Mouse (Mus musculus): ENCODE data around the gene Mecom. TPM values are rescaled to one million over a fixed set of nuclear protein-coding genes. Genes with fewer than 3 reads are reported as not detected.

The Mecom gene
- total RNA-seq, 2 experiments from 2014 or later: 2.4 to 3.1 TPM

DNA sequence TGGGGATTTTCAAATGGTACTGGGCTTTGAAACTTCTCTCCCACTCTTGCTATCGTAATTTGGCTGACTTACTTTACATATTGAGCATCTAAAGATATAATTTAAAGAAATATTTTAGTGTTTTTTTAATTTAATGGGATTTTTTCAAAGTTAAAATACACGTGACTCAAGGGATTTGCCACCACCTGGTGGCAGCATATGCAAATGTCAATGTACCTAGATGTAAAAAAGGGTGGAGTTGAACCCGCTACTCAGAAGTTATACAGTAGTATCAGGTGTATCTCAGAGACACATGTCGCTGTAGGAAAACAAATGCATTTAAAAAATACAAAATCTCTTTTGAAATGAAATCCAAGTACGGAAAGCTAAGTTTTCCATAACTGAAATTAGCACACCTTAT lies 387.5 kb downstream of the Mecom start:
- DNase-seq (ENCODE audit: low spot score in 2 of 2): no peak

DNA sequence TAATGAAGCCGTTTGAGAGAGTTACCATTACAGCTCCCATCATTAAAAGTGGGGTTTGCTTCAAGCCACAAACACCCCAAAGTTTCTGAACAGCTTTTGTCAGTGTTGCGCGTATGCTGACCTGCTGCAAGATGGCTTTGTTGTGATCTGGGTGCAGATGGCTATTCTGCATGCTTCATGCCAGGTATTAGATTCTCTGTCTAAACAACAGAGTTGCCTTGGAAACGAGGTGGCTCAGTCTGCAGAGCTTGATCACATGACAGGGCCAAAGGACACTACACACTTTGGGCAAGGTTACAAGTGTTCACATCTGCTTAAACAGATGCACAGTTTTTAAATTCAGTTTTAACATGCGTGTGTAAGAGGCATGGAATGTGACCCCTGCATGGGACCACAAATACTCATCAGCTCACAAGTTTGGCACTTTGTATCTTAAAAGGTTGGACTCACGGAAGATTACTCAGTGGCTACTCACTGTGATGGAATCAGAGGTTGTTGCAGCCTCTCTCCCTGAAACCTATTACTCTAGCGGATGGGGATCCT lies 390.6 kb downstream of the Mecom start:
- no peak for DNase-seq (ENCODE audit: low spot score in 2 of 2)

DNA sequence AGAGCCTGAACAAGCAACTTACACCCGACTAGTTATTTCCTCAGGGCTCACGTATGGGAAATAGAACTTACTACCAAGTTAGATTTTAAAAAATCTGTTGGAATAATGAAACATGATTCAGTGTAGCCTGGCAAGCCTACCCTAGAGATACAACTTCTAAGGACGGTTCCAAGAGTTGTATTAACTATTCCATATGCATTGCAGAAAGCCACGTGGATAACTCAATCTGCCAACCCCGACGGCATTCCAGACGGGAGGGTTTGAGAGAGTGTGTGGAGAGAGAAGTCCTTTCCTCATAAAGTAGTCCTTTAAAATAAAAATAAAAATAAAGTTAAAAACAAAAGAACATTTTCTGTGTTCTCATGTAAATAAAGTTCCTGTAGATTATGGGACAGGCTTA lies 393.4 kb downstream of the Mecom start:
- DNase-seq (ENCODE audit: low spot score in 2 of 2): no peak

DNA sequence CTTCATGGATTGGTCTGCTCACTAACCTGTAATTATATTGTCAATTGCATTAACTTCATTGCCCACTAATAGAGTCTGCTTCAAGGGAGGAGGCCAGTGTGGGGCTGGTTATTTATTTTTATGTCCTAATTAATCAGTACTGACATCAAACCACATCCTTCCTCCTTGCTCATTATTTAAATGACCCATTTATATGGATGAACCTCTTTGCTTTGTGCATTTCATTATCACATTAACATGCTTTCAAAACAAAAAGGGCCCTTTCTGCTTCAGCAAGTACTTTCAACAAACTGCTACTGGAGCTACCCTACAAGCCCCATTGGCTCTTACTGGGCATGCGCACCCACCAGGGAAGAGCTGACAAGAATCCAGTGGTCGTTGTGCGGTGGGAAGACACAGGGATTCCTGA lies 393.9 kb downstream of the Mecom start:
- DNase-seq (ENCODE audit: low spot score in 2 of 2): no peak

DNA sequence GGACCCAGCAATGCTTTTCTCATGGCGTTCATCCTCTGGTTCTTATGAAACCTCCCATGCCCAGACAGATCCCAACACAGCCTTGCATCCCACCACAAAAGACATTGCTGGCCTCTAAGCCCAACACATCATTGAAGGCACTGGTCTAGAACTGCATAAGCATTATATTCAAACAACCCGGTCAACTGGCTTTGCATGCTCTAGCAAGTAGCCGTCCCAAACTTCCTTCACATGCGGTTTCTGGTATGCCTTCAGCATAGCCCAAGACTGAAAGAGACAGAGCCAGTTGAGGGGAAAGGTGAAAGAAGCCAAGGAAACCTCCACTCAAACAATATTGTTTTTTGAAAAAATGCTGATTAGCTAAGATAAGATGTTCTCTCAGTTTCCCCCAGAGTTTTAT lies 397.7 kb downstream of the Mecom start:
- DNase-seq (ENCODE audit: low spot score in 2 of 2): no peak

DNA sequence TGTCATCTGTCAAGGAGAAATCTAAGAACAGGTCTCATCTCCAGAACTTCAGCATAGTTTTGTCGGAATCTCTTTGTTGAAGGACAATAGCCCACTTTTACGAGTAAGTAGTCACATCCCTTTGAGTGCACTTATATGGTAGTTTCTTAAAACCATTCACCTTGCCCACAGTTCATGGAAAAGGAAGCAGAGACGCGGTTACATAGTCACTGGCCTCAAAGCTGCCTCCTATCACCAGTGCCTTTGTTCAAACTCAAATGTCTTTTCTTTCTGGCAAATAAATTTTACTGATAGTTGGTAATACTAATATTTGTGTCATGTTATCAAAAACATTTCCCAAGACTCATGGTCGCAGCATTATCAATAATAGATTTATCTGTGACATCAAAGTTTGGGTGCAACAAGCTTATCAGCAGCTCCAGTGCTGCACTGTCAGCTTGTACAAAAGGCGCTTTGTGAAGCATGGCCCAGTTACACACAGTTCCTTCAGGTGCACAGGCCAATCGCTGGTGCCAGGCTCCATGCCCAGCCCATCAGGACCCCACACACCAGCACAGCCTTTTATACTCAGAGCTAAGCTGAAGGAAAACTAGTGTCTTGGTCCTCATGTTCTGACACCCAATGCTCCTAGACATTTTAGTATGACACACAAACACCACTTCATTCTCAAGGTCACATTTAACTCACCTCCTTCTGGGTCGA lies 399.3 kb downstream of the Mecom start:
- DNase-seq (ENCODE audit: low spot score in 2 of 2): no peak

DNA sequence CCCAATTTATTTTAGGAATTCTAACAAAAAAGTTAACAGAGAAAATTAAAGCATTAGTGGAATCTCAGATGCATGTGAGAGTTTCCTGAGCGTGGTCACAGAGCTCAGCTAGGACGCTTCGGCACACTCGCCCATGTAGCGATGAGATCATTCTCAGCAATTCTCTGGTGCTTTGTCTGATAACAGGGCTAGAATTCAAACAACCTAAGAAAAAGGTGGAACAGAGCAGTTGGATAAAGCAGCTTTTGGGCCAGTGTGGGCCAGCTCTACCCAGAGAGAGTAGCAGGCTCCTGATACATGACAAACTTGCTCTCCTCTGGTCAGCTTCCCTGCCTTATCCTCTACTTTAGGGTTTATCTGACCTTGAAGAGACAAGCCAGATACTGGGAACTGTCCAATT lies 402.8 kb downstream of the Mecom start:
- no peak for DNase-seq (ENCODE audit: low spot score in 2 of 2)

DNA sequence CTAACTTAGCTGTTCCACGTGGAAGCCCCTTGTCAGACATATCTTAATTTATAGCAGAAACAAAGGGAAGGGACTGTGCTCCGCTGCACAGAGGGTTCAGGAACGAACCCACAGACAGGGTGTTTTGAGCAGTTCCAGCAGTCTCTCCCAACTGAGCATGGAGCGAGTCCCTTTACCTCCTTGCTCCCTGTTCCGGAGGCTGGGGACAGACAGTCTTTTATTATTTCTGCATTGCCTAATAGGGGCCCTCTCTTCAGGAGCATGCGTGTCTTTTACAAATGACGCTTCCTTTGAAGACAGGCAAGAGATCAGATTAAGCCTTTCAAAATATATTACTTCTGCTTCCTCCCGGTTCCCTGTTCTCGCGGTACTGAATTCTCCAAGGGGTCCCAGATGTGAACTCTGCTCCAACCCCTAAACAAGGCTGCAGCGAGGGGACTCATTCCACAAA lies 403.8 kb downstream of the Mecom start:
- no peak for DNase-seq (ENCODE audit: low spot score in 2 of 2)

DNA sequence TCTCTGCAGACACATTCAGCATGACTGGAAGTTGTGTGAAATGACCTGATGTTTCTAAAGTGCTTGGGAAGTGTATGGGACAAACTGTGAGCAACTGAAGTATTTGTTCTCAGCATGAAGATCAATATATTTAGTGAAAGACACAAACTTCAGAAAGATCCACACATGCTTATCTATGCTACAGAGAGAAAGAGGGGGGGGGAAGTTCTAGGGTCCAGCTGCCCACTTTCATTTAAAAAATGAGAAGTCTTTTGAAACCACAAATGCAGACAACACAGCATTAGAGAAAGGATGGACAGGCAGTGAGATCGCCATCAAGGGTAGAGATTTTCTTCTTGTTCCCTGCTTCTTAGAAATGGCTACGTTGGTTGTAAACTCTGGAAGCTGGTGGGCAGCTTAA lies 404.4 kb downstream of the Mecom start:
- no peak for DNase-seq (ENCODE audit: low spot score in 2 of 2)

DNA sequence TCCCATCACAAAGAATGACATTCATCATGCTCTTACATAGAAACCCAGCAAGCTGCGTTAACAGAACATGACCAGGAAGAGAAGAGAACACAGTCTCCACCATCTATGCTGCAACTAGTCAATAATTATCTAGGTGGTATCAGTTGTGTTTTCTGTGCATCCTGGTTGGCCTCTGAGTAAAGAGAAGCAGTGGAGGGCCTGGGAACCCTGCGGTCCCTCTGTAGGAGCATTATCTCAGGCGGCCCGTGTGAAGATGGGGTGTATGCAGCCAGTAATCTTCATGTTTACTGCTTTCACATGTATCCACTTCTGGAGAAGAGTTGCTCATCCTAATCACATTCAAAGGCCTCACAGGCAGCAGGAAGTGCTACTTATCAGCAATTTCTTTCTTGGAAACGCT lies 407.5 kb downstream of the Mecom start:
- no peak for DNase-seq (ENCODE audit: low spot score in 2 of 2)

DNA sequence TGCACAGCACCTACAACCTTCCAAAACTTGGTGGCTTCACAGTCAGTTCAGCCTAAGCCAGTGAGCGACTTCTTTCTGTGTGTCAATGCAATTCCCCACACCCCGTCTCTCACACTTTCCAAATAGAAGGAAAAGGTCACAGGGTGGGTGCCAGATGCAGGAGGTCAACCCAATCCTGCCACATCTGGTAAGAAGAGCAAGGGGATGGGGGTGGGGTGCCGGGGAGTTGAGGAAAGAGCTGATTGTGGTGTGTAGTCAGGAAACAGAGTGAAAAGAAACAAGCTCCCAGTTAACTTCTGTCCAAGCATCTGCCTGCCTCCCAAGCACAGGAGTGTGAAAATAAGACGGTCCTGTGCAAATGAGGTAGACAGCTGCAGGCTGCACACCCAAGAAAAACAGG lies 408.1 kb downstream of the Mecom start:
- no peak for DNase-seq (ENCODE audit: low spot score in 2 of 2)

DNA sequence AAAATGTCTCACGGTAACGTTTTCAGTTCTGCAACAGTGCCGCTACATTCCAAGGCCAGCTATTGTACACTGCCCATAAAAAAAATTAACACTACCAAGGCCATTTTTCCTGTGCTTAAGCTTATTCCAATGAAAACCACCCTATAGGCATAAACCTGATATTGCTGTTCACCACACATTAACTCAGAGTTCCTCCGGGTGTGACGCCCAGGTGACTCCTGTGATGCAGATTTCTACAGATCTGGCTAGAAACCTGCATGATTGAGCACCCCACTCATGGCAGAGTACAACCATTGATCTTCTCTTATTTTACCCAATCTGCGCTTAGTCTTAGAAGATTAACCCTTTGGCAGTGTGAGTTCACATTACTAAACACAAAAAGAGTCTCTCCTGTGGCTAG lies 409.2 kb downstream of the Mecom start:
- no peak for DNase-seq (ENCODE audit: low spot score in 2 of 2)

DNA sequence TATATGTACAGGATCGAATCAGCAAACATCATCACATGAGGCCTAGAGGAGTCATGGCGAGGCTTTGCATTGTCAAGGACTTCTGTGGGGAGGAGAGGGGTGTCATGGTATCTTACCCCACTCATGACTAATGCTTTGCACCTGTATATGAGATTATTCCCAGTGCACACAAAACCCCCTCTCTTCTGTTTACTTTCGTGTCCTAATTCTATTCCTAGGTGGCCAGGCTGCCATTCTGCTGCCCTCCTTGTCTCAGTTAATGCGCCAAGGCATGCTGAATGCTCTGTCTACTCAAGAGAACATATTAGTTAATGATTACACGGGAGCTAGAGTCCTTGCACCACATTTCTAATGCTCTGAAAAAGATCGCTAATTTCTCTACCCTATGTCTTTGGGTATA lies 412.0 kb downstream of the Mecom start:
- no peak for DNase-seq (ENCODE audit: low spot score in 2 of 2)

DNA sequence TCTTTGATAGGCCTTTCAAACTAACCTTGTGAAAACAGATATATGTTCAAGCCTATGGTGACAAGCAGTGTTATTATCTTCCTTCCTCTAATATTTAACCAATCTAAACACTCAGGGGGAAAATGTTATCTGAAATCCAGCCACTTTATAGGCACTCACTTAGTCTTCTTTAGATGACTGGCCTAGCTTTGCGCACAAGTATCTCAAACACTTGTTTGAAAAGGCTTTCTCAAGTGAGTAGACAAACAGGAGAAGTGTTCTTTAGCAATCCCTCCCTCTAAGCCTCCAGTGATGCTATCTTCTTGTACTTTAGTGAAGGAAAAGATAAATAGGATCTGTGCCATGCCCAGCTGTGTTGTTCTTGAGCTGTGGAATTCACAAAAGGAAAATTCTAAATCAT lies 412.7 kb downstream of the Mecom start:
- DNase-seq (ENCODE audit: low spot score in 2 of 2): no peak

DNA sequence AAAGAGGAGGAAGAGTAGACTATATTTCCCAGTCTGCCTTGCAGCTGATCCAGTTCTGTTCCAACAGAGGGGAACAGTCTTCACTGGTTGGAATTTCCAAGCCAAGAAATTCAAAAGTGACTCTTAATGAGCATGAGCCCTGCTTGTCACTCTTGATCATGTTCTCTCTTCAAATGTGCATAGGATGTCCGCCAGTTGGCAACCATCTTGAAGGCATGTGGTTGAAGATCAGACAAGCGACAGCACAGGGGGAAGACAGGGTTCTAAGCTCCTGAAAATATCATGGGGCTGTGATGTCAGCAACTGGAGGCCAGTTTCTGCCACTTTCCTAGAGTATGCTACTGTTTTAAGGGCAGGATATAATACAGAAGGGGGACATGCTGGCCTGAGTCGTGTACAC lies 414.8 kb downstream of the Mecom start:
- no peak for DNase-seq (ENCODE audit: low spot score in 2 of 2)

DNA sequence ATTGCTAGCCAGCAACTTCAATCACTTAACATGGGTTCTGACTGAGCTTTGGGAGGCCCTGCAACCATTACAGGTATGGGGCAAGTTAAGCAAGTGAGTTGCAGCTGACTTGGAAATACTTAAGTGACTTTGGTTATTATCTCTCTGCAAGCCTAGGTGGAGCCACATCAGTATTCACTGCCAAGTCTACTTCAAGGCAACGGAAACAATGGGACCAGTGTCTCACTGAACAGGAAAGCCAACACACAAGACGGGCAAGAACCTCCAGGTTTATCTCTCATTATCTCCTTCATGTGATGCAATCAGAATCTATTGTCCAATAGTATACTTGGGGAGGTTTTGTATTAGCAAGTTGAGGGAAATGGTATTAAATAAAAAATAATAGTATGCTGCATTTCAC lies 415.4 kb downstream of the Mecom start:
- no peak for DNase-seq (ENCODE audit: low spot score in 2 of 2)

DNA sequence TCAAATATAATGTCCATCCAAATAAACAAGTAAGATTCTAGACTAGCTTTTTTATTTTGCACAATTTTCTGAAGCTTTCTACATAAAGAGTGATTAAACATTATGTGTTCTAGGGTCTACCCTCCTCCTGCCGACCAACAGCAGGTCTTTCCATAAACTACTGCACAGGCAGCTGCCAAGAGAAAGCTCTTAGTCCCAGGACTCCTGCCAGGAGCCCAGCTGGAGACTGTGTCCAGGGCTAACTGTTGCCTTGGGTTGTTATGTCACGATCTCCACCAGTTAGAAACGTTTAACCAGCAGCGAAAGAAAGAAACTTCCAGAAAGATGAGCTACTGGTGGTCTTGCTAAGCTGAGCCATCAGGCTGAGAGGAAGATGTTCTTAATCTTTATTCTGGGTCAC lies 417.3 kb downstream of the Mecom start:
- no peak for DNase-seq (ENCODE audit: low spot score in 2 of 2)

DNA sequence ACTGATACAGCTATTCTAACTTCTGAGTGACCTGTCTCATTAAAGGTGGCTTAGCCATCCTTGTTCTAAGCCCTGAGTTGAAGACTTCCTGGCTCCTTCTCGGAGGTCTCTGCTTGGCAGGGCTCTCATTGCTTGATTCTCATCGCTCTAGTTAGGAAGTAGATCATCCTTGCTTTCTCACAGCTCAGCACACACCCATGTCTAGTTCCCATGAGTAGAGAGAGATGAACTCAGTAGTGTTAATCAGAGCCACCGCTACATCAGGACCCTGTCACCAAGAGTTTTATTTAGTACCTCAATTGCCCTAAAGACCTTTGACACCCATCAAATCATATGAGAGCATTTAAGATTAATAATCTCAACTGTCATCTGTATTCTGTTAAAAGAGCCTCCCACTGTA lies 425.2 kb downstream of the Mecom start:
- no peak for DNase-seq (ENCODE audit: low spot score in 2 of 2)

DNA sequence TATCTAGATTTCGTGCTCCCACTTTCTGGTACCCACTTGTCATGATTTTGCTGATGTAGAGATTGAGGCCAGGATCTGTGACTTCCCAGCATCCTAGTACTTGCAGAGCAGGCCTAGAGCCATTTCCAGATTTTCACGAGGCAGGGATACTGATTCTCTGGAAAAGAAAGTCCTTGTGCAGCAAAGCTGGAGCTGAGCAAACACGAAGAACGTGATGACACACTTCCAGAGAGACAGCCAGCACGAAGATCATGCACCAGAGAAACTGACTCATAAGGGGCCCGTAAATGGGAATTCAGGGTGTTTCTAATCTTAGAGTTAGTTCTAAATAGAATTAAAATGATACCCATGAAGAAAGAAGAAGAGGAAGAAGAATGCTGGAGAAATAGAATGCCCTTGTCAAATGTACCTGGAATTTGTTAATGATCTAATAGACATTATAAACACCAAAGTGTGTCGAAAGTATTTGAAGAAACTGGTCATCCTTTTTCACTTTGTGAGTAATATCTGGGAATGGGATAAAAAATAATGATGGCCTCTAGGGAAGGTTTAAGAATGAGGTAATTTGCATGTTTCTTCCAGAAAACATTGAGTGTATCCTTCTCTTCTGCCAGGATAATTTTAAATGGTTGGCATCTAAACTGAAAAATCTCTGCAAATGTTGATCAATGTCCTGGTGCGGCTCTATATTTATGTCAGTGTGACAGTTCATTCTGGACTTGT lies 426.9 kb downstream of the Mecom start:
- DNase-seq (ENCODE audit: low spot score in 2 of 2): no peak

DNA sequence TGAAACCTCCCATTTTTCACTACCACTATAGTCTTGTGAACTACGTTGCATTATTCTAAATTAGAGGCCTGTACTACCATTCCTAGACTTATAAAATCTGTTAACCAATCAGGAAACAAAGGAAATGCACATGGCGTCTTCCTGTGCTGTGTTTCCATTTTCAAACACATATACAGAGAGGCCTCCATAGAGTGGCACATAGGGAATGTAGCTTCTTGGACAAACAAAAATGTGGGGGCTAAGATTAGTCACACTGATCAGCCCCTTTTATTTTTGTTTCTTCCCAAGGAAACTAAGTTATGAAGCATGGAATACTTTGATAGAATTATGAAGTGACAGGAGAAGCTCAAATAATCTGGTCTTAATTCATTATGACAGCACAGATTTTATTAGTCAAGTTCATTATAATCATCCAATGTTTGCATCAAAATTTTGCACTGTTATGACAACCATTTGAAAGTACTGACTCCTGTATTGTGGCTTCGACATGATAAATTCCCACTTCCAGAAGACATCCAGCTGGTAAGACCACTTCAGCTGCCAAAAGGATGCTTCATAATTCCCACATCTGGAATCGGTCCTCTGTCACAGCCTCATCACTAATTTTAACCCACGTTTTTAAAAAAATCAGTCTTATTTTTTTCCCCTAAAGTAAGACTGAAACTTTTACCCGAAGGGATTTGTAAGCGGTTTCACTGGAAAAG lies 429.1 kb downstream of the Mecom start:
- DNase-seq (ENCODE audit: low spot score in 2 of 2): no peak

DNA sequence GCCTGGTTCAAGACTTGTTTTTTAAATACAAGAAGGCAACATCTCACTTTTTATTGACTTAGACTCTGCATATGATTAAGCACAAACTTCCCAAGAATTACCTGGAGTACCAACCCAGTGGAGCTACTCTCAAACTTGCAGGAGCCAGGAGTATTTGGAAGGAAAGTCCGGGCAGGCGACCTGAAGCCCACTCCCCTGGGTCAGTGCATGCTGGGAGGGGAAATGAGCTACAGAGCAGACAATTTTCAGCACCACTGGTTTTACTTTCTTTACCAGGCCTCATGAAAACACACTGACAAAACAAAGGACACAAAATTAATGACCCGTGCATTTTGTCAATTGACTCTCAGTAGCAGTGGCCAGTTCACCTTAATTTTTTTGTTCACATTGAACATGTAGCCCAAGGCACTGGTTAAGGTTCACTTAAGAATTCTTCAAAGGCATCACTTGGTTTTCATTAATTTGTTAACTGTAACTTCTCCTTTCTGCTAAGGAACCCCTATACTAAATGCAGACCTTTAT lies 434.5 kb downstream of the Mecom start:
- DNase-seq (ENCODE audit: low spot score in 2 of 2): no peak

All from layer of hippocampus, adult 18-20 months (tissue).